Mouse (Mus musculus): Measurements from ENCODE around the gene Mycbp2.

DNA sequence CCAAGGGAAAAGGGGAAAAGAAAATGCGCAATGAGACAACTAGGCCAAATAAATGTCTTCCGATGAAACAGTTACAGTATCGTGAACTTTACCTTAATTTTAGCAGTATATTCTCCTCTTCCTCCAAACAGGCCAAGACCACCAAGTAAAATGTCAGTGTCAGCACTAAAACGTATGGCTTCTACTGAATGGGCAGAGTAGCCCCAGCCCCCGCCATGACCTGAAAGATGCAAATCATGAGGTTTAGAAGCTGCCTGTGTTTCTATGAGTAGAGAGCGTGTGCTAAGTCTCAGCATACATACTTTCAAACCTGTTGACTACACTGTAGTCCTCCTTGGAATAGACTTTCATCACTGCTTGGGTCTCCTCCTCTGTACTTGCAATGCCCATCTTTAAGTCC lies 104.6 kb downstream of the Mycbp2 start:
- TF ChIP-seq POLR2A (IDR thresholded peaks at IDR 0.05; ENCODE audit: low read depth, low read length) (no peak), CTCF (IDR thresholded peaks at IDR 0.05; ENCODE audit: extremely low read depth, insufficient read length, insufficient replicate concordance, low read depth, low read length) (no peak)

Data from small intestine, adult 2 months (tissue).